Mouse (Mus musculus): ENCODE results near the gene Ube2h. TPM values are rescaled to one million over a fixed set of nuclear protein-coding genes. Genes with fewer than 3 reads are reported as not detected.

Gene Ube2h
- polyA plus RNA-seq, 1 experiment from 2014 or later: 52.8 TPM

DNA sequence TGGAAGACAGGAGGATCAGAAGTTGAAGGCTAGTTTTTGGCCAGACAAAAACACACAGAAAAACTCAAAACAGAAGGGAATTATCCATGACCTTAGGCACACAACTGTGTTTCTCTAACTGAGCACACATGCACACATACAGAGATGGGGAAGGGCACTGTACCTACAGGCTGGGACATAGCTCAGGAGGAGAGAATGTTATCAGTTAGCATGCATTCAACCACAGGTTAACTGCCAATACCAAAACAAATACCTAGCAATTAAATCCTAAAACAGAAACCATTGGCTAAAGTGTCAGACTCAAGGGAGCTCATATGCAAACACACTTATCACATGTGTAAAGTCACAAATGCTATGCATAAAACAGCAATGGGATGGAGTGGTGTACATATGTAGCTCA lies 20.2 kb downstream of the Ube2h start:
- H3K27ac ChIP-seq (ENCODE audit: low read depth, low read length): no peak overlapping the region
- no peaks in the 10 kb centered on the region for H3K4me1 ChIP-seq (ENCODE audit: control insufficient read depth, insufficient read depth, low read length)
- no peak overlapping the region for H3K4me2 ChIP-seq (ENCODE audit: low read depth)
- H3K36me3 ChIP-seq (ENCODE audit: control insufficient read depth, insufficient read depth, low read length): peaks cover 3% of the 10 kb centered on the region; the same call in 1 of the 2 replicates
- H3K9me3 ChIP-seq (ENCODE audit: control insufficient read depth, low read length): no peaks in the 10 kb centered on the region
- H3K4me3 ChIP-seq (ENCODE audit: low read depth, low read length): no peak overlapping the region
- H3K9ac ChIP-seq (ENCODE audit: low read length): no peak overlapping the region
- no peak for ATAC-seq (ENCODE audit: insufficient read depth, low FRiP score, low TSS enrichment)
- H3K27me3 ChIP-seq (ENCODE audit: control insufficient read depth, insufficient read depth, low read length): no peaks in the 10 kb centered on the region
- no peak for DNase-seq (ENCODE audit: low spot score)

- H3K36me3 ChIP-seq (ENCODE audit: control insufficient read depth, insufficient read depth, low read length): 0 out of 2 replicates have a peak, but pooled peaks cover 3% of the 10 kb centered on the region
- WGBS: 93% methylated on average over 2 of the region's 2 CpGs
- ATAC-seq (ENCODE audit: insufficient read depth, low FRiP score, low TSS enrichment) (no peak), DNase-seq (ENCODE audit: low spot score) (no peak)
- H3K9me3 ChIP-seq (ENCODE audit: control insufficient read depth, low read length): no peaks in the 10 kb centered on the region
- H3K4me3 ChIP-seq (ENCODE audit: low read depth, low read length): no peak overlapping the region
- no peak overlapping the region for H3K4me2 ChIP-seq (ENCODE audit: low read depth)
- H3K4me1 ChIP-seq (ENCODE audit: control insufficient read depth, insufficient read depth, low read length): no peaks in the 10 kb centered on the region
- H3K27me3 ChIP-seq (ENCODE audit: control insufficient read depth, insufficient read depth, low read length): no peaks in the 10 kb centered on the region
- no peak overlapping the region for H3K27ac ChIP-seq (ENCODE audit: low read depth, low read length)
- H3K9ac ChIP-seq (ENCODE audit: low read length): no peak overlapping the region
Observed at GRCm38 (mm10) chr6:30282361-30282760, 22.0 kb downstream of the Ube2h start.

DNA sequence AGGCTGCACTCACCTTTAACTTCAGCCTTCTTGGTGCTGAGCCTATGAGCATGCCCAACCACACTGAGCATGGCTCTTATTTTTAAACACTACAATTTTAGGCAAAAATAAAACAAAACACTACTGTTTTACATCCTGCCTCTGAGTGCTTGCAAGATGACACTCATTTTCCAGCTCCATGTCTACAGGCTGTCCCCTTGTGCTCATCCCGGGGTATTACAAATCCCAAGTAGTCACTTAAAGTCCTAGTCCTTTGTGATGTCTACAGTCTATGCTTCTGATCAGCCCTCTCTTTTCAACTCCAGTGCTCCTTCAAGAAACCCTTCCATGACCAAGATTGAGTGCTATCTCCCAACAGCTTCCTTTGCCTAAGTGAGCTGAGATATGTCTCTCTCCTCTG lies 26.0 kb downstream of the Ube2h start:
- Histone ChIP-seq H3K36me3 (ENCODE audit: control insufficient read depth, insufficient read depth, low read length) (0 out of 2 replicates have a peak, but pooled peaks cover 3% of the 10 kb centered on the region), H3K27me3 (ENCODE audit: control insufficient read depth, insufficient read depth, low read length) (no peaks in the 10 kb centered on the region), H3K4me3 (ENCODE audit: low read depth, low read length) (no peak overlapping the region), H3K27ac (ENCODE audit: low read depth, low read length) (no peak overlapping the region), H3K4me1 (ENCODE audit: control insufficient read depth, insufficient read depth, low read length) (no peaks in the 10 kb centered on the region), H3K9ac (ENCODE audit: low read length) (no peak overlapping the region), H3K4me2 (ENCODE audit: low read depth) (no peak overlapping the region), H3K9me3 (ENCODE audit: control insufficient read depth, low read length) (no peaks in the 10 kb centered on the region)
- ATAC-seq (ENCODE audit: insufficient read depth, low FRiP score, low TSS enrichment): no peak
- DNase-seq (ENCODE audit: low spot score): no peak
- 85% methylated on average over 1 of the region's 1 CpGs for WGBS

- no peaks in the 10 kb centered on the region for H3K4me1 ChIP-seq (ENCODE audit: control insufficient read depth, insufficient read depth, low read length)
- H3K9me3 ChIP-seq (ENCODE audit: control insufficient read depth, low read length): no peaks in the 10 kb centered on the region
- H3K27me3 ChIP-seq (ENCODE audit: control insufficient read depth, insufficient read depth, low read length): no peaks in the 10 kb centered on the region
- H3K4me3 ChIP-seq (ENCODE audit: low read depth, low read length): no peak overlapping the region
- H3K36me3 ChIP-seq (ENCODE audit: control insufficient read depth, insufficient read depth, low read length): no peaks in the 10 kb centered on the region
- no peak overlapping the region for H3K27ac ChIP-seq (ENCODE audit: low read depth, low read length)
- H3K9ac ChIP-seq (ENCODE audit: low read length): no peak overlapping the region
- H3K4me2 ChIP-seq (ENCODE audit: low read depth): no peak overlapping the region
- ATAC-seq (ENCODE audit: insufficient read depth, low FRiP score, low TSS enrichment): no peak
- DNase-seq (ENCODE audit: low spot score): no peak
- 94% methylated on average over 7 of the region's 7 CpGs for WGBS
Observed at GRCm38 (mm10) chr6:30276882-30277281, 27.5 kb downstream of the Ube2h start.

DNA sequence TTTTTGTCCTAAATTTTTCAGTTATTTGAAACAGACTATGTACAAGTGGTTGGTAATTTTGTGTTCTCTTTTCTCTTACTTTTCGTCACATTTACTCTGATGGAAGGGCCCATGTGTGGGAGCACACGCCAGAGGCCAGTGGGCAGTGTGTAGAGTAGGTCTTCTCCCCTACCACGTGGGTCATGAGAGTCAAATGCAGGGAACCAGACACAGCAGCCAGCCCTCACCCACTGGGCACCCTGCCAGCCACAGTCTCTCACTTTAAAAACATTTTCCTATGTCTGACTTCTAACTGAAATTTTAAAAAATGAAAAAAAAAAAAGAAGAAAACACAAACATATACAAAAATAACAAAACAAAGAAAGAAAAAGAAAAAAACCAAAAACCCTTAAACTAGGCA lies 28.0 kb downstream of the Ube2h start:
- DNase-seq (ENCODE audit: low spot score): no peak
- H3K36me3 ChIP-seq (ENCODE audit: control insufficient read depth, insufficient read depth, low read length): no peaks in the 10 kb centered on the region

DNA sequence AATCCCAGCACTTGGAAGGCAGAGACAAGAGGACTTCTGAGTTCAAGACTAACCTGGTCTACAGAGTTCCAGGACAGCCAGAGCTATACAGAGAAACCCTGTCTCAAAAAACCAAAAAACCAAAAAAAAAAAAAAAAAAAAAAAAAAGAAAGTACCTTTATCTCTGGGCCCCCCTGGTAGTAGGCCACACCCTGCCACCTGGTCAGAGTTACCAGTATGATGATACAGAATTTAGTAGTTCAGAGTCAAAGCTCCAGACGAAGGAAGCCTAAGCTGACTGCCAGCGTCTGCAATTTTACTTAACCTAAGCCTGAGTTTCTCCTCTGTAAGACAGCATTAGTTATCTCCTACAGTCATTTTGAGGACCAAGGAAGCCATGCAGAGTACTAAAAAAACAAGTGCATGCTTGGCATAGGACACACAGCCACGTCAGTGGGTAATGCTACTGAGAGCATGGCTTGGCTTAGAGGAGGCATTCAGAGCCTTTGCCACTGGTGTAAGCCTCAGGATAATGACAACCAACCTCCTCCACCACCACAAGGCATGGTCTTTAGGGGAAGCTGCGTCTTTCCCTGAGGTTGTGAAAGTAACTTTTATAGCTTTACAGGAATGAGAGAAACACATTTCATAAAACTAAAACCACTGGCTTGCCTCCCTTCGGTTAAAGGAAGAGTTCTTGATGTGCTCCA lies 29.0 kb downstream of the Ube2h start:
- no peak for DNase-seq (ENCODE audit: low spot score)
- H3K27me3 ChIP-seq (ENCODE audit: control insufficient read depth, insufficient read depth, low read length): no peaks in the 10 kb centered on the region
- H3K4me3 ChIP-seq (ENCODE audit: low read depth, low read length): no peak overlapping the region
- H3K4me2 ChIP-seq (ENCODE audit: low read depth): no peak overlapping the region
- no peaks in the 10 kb centered on the region for H3K36me3 ChIP-seq (ENCODE audit: control insufficient read depth, insufficient read depth, low read length)
- WGBS: 81% methylated on average over 5 of the region's 5 CpGs
- H3K9me3 ChIP-seq (ENCODE audit: control insufficient read depth, low read length): no peaks in the 10 kb centered on the region
- no peaks in the 10 kb centered on the region for H3K4me1 ChIP-seq (ENCODE audit: control insufficient read depth, insufficient read depth, low read length)
- no peak overlapping the region for H3K27ac ChIP-seq (ENCODE audit: low read depth, low read length)
- H3K9ac ChIP-seq (ENCODE audit: low read length): no peak overlapping the region
- ATAC-seq (ENCODE audit: insufficient read depth, low FRiP score, low TSS enrichment): no peak

More for the DNA sequence above, 28.0 kb downstream of the Ube2h start:
- no peak overlapping the region for H3K4me2 ChIP-seq (ENCODE audit: low read depth)
- 87% methylated on average over 3 of the region's 3 CpGs for WGBS
- no peak overlapping the region for H3K4me3 ChIP-seq (ENCODE audit: low read depth, low read length)
- no peaks in the 10 kb centered on the region for H3K9me3 ChIP-seq (ENCODE audit: control insufficient read depth, low read length)
- no peaks in the 10 kb centered on the region for H3K27me3 ChIP-seq (ENCODE audit: control insufficient read depth, insufficient read depth, low read length)
- no peaks in the 10 kb centered on the region for H3K4me1 ChIP-seq (ENCODE audit: control insufficient read depth, insufficient read depth, low read length)
- H3K27ac ChIP-seq (ENCODE audit: low read depth, low read length): no peak overlapping the region
- no peak overlapping the region for H3K9ac ChIP-seq (ENCODE audit: low read length)
- ATAC-seq (ENCODE audit: insufficient read depth, low FRiP score, low TSS enrichment): no peak

DNA sequence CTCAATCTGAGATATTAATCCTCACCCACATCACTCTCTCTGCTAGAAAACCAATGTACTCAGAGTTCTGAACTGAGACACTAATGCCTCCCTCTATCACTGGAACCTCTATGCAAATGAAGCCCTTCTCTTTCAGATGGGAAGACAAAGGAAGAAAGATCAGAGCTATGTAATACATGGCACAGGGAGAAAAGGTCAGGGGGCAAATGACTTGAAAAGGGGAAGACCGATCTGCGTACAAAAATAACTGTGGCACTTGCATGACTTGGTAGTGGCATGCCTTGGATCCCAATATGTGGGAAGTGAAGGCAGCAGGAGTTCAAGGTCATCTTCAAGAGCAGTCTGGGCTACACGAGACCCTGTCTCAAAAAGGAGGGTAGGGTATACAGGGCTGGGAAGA lies 31.4 kb downstream of the Ube2h start:
- H3K27me3 ChIP-seq (ENCODE audit: control insufficient read depth, insufficient read depth, low read length): no peaks in the 10 kb centered on the region
- no peak overlapping the region for H3K4me2 ChIP-seq (ENCODE audit: low read depth)
- WGBS: 41% methylated on average over 3 of the region's 3 CpGs
- no peak overlapping the region for H3K9ac ChIP-seq (ENCODE audit: low read length)
- H3K4me3 ChIP-seq (ENCODE audit: low read depth, low read length): no peak overlapping the region
- H3K9me3 ChIP-seq (ENCODE audit: control insufficient read depth, low read length): no peaks in the 10 kb centered on the region
- ATAC-seq (ENCODE audit: insufficient read depth, low FRiP score, low TSS enrichment) (no peak), DNase-seq (ENCODE audit: low spot score) (no peak)
- no peak overlapping the region for H3K27ac ChIP-seq (ENCODE audit: low read depth, low read length)
- no peaks in the 10 kb centered on the region for H3K4me1 ChIP-seq (ENCODE audit: control insufficient read depth, insufficient read depth, low read length)
- H3K36me3 ChIP-seq (ENCODE audit: control insufficient read depth, insufficient read depth, low read length): no peaks in the 10 kb centered on the region

DNA sequence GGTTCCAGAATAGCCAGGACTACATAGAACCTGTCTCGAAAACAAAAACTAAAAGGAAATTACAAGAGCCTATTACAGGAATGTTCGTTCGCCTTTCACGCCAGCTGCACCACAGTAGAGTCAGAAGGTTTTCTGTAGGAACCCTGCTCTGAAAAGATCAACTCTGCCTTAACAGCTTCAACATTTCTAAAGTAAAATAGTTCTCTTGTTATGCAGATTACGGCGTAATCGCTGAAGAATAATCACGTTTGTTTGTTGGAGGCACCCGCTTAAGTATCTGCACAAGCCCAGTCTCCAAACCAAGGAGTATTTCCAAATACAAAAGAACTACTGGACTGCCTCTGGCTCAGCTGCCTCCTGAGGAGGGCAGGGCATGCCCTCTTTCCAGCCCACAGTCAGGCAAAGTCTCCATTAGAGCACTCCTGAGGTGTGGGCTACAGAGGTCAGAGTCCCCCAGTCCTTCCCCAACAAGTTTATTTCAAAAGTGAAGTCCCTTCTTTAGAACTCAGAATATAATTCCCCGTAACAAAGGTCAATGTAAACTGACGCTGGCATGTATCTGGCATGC lies 31.9 kb downstream of the Ube2h start:
- no peak for ATAC-seq (ENCODE audit: insufficient read depth, low FRiP score, low TSS enrichment)

GRCm38 (mm10) chr6:30269846-30270245 lies 34.5 kb downstream of the Ube2h start:
- H3K36me3 ChIP-seq (ENCODE audit: control insufficient read depth, insufficient read depth, low read length): peaks cover 2% of the 10 kb centered on the region
- no peak for ATAC-seq (ENCODE audit: insufficient read depth, low FRiP score, low TSS enrichment)
- H3K4me2 ChIP-seq (ENCODE audit: low read depth): no peak overlapping the region
- no peak for DNase-seq (ENCODE audit: low spot score)
- 88% methylated on average over 5 of the region's 5 CpGs for WGBS
- no peaks in the 10 kb centered on the region for H3K27me3 ChIP-seq (ENCODE audit: control insufficient read depth, insufficient read depth, low read length)
- no peak overlapping the region for H3K4me3 ChIP-seq (ENCODE audit: low read depth, low read length)
- H3K9me3 ChIP-seq (ENCODE audit: control insufficient read depth, low read length): no peaks in the 10 kb centered on the region
- no peak overlapping the region for H3K9ac ChIP-seq (ENCODE audit: low read length)
- no peaks in the 10 kb centered on the region for H3K4me1 ChIP-seq (ENCODE audit: control insufficient read depth, insufficient read depth, low read length)
- no peak overlapping the region for H3K27ac ChIP-seq (ENCODE audit: low read depth, low read length)

More for the DNA sequence above, 31.9 kb downstream of the Ube2h start:
- Histone ChIP-seq H3K27ac (ENCODE audit: low read depth, low read length) (no peak overlapping the region), H3K9ac (ENCODE audit: low read length) (no peak overlapping the region), H3K4me1 (ENCODE audit: control insufficient read depth, insufficient read depth, low read length) (no peaks in the 10 kb centered on the region), H3K4me3 (ENCODE audit: low read depth, low read length) (no peak overlapping the region), H3K4me2 (ENCODE audit: low read depth) (no peak overlapping the region), H3K9me3 (ENCODE audit: control insufficient read depth, low read length) (no peaks in the 10 kb centered on the region), H3K27me3 (ENCODE audit: control insufficient read depth, insufficient read depth, low read length) (no peaks in the 10 kb centered on the region), H3K36me3 (ENCODE audit: control insufficient read depth, insufficient read depth, low read length) (no peaks in the 10 kb centered on the region; the same call in 1 of the 2 replicates)
- no peak for DNase-seq (ENCODE audit: low spot score)
- WGBS: 69% methylated on average over 11 of the region's 11 CpGs

Data from neural tube, embryonic 11.5 days (tissue).